Comparison of ENCODE assay signal across 11 mouse cellular contexts in genomic region chr14:79660467-79660866, GRCm38 (mm10). TPM values are rescaled to one million over a fixed set of nuclear protein-coding genes. Genes with fewer than 3 reads are reported as not detected.
DNase-seq lines count a peak whose midpoint lies in the region; ATAC-seq and TF ChIP-seq lines count a peak whose summit lies in the region.
"Had no signal": no experiment of that assay in that cellular context is flagged by ENCODE, and none has a peak within 500 bp of the region (broad histone marks: within the 10 kb centered on the region; RNA-seq: fewer than 3 reads in every experiment).

No protein-coding gene starts in this region.

- peaks cover 32% of the 10 kb centered on the region for H3K4me1 ChIP-seq in hindbrain, embryonic 10.5 days (replicated peaks)
- 0 out of 2 replicates have a peak, but pooled peaks cover 4% of the 10 kb centered on the region for H3K4me1 ChIP-seq in hindbrain, embryonic 11.5 days (replicated peaks; ENCODE audit: control insufficient read depth, insufficient read depth, low read length)
- no peaks in the 10 kb centered on the region; the same call in 1 of the 2 replicates for H3K4me1 ChIP-seq in lung, embryonic 16.5 days (replicated peaks; ENCODE audit: control insufficient read depth, insufficient read depth, low read length)
- H3K4me1 ChIP-seq in hindbrain, postnatal 0 days (ENCODE audit: insufficient read depth, low read length), result 0 out of 2 replicates have a peak, but pooled peaks cover 4% of the 10 kb centered on the region
- peaks cover 47% of the 10 kb centered on the region for H3K4me1 ChIP-seq in neural tube, embryonic 13.5 days (replicated peaks)

- no peak for DNase-seq in hindbrain, embryonic 10.5 days (ENCODE audit: low spot score)
- no peak for DNase-seq in hindbrain, embryonic 11.5 days (ENCODE audit: low spot score)
- DNase-seq in lung, adult 18-20 months, result no peak
- DNase-seq in hindbrain, postnatal 0 days (ENCODE audit: low spot score), result peak; percentile 9
- DNase-seq in ovary, postnatal 10 days (ENCODE audit: low spot score), result no peak
- no peak for DNase-seq in embryo, embryonic 11 days

- H3K27ac ChIP-seq in hindbrain, embryonic 10.5 days, result peak overlapping the region; percentile 67; the same call in 1 of the 2 replicates
- no peak overlapping the region for H3K27ac ChIP-seq in hindbrain, embryonic 11.5 days (ENCODE audit: low read depth, low read length)
- peak overlapping the region; percentile 79; the same call in 1 of the 2 replicates for H3K27ac ChIP-seq in lung, embryonic 16.5 days (ENCODE audit: low read length)
- no peak overlapping the region for H3K27ac ChIP-seq in hindbrain, postnatal 0 days
- peak overlapping the region; percentile 66 for H3K27ac ChIP-seq in neural tube, embryonic 13.5 days (replicated peaks)
- H3K27ac ChIP-seq: macrophage had no signal

- no peak for TF ChIP-seq CTCF in hindbrain, postnatal 0 days (IDR thresholded peaks at IDR 0.05; ENCODE audit: low read depth)

- no peak overlapping the region for H3K9ac ChIP-seq in hindbrain, embryonic 11.5 days (ENCODE audit: low read depth, low read length)
- H3K9ac ChIP-seq in lung, embryonic 16.5 days (ENCODE audit: low read length), result no peak overlapping the region
- H3K9ac ChIP-seq in hindbrain, postnatal 0 days (replicated peaks; ENCODE audit: low read length), result no peak overlapping the region
- peak overlapping the region; percentile 23; the same call in 1 of the 2 replicates for H3K9ac ChIP-seq in neural tube, embryonic 13.5 days
- H3K9ac ChIP-seq: heart, embryonic 12.5 days had no signal

- no peak for ATAC-seq in hindbrain, embryonic 11.5 days (ENCODE audit: low FRiP score)
- peak; percentile 79 for ATAC-seq in lung, embryonic 16.5 days (ENCODE audit: low read depth)
- ATAC-seq in hindbrain, postnatal 0 days, result no peak
- ATAC-seq in neural tube, embryonic 13.5 days (ENCODE audit: low read depth), result 0 out of 2 replicates have a peak, but pooled peaks have one; percentile 9

- H3K9me3 ChIP-seq in hindbrain, embryonic 10.5 days, result no peaks in the 10 kb centered on the region
- H3K9me3 ChIP-seq in hindbrain, embryonic 11.5 days (ENCODE audit: control insufficient read depth, low read length), result no peaks in the 10 kb centered on the region
- H3K9me3 ChIP-seq in lung, embryonic 16.5 days (ENCODE audit: control insufficient read depth, low read length), result no peaks in the 10 kb centered on the region
- H3K9me3 ChIP-seq in hindbrain, postnatal 0 days (ENCODE audit: low read length), result no peaks in the 10 kb centered on the region
- no peaks in the 10 kb centered on the region for H3K9me3 ChIP-seq in neural tube, embryonic 13.5 days
- H3K9me3 ChIP-seq: forebrain, embryonic 10.5 days; heart, embryonic 12.5 days had no signal

- WGBS in hindbrain, embryonic 10.5 days, result 54% methylated on average over 5 of the region's 5 CpGs
- WGBS in hindbrain, embryonic 11.5 days, result 55% methylated on average over 5 of the region's 5 CpGs
- 43% methylated on average over 5 of the region's 5 CpGs for WGBS in lung, embryonic 16.5 days
- 36% methylated on average over 5 of the region's 5 CpGs for WGBS in hindbrain, postnatal 0 days
- WGBS in neural tube, embryonic 13.5 days, result 20% methylated on average over 5 of the region's 5 CpGs

- H3K27me3 ChIP-seq in hindbrain, embryonic 10.5 days (ENCODE audit: insufficient read depth, poor library complexity, severe bottlenecking), result peaks cover 17% of the 10 kb centered on the region
- no peaks in the 10 kb centered on the region for H3K27me3 ChIP-seq in hindbrain, embryonic 11.5 days (ENCODE audit: control insufficient read depth, insufficient read depth, low read length)
- peaks cover 2% of the 10 kb centered on the region for H3K27me3 ChIP-seq in lung, embryonic 16.5 days (ENCODE audit: control insufficient read depth, insufficient read depth, low read depth, low read length)
- no peaks in the 10 kb centered on the region for H3K27me3 ChIP-seq in hindbrain, postnatal 0 days (ENCODE audit: insufficient read depth, low read length)
- H3K27me3 ChIP-seq in neural tube, embryonic 13.5 days, result no peaks in the 10 kb centered on the region

- no peaks in the 10 kb centered on the region for H3K36me3 ChIP-seq in hindbrain, embryonic 10.5 days
- H3K36me3 ChIP-seq in hindbrain, embryonic 11.5 days (ENCODE audit: control insufficient read depth, insufficient read depth, low read length), result no peaks in the 10 kb centered on the region
- no peaks in the 10 kb centered on the region for H3K36me3 ChIP-seq in lung, embryonic 16.5 days (ENCODE audit: control insufficient read depth, insufficient read depth, low read length)
- H3K36me3 ChIP-seq in hindbrain, postnatal 0 days (ENCODE audit: insufficient read depth, low read length), result no peaks in the 10 kb centered on the region
- no peaks in the 10 kb centered on the region for H3K36me3 ChIP-seq in neural tube, embryonic 13.5 days
- H3K36me3 ChIP-seq: forebrain, embryonic 10.5 days; heart, embryonic 12.5 days had no signal

- H3K4me2 ChIP-seq in hindbrain, embryonic 11.5 days (replicated peaks; ENCODE audit: low read depth, low read length), result no peak overlapping the region
- H3K4me2 ChIP-seq in lung, embryonic 16.5 days (ENCODE audit: low read depth, low read length), result peak overlapping the region; percentile 54
- peak overlapping the region; percentile 38; the same call in 1 of the 2 replicates for H3K4me2 ChIP-seq in hindbrain, postnatal 0 days (ENCODE audit: low read depth, low read length)
- peak overlapping the region; percentile 47 for H3K4me2 ChIP-seq in neural tube, embryonic 13.5 days

- H3K4me3 ChIP-seq in hindbrain, embryonic 10.5 days, result no peak overlapping the region
- no peak overlapping the region for H3K4me3 ChIP-seq in hindbrain, embryonic 11.5 days (ENCODE audit: low read depth, low read length)
- H3K4me3 ChIP-seq in lung, embryonic 16.5 days (ENCODE audit: low read length), result no peak overlapping the region
- H3K4me3 ChIP-seq in hindbrain, postnatal 0 days (ENCODE audit: low read length), result no peak overlapping the region
- no peak overlapping the region for H3K4me3 ChIP-seq in neural tube, embryonic 13.5 days

RNA-seq across cellular contexts. Expression of gene Cnmd, which starts 1.5 kb away (rescaled TPM):
- polyA plus RNA-seq in hindbrain, embryonic 10.5 days (2016; fragmentation: Nextera tagmentation; extraction: Ambion mirVana), result 17.3 and 20.8 TPM in 2 replicates
- polyA plus RNA-seq in hindbrain, embryonic 11.5 days (2014; fragmentation: Nextera tagmentation; extraction: Ambion mirVana), result 20.0 and 20.9 TPM in 2 replicates
- 9.4 and 11.2 TPM in 2 replicates for polyA plus RNA-seq in lung, embryonic 16.5 days (2015; fragmentation: Nextera tagmentation; extraction: Ambion mirVana)
- 0.37 and 0.68 TPM in 2 replicates for total RNA-seq in hindbrain, postnatal 0 days (2014; rRNA removed)
- 1.1 and 1.8 TPM in 2 replicates for polyA plus RNA-seq in hindbrain, postnatal 0 days (2015; fragmentation: Nextera tagmentation; extraction: Ambion mirVana)
- polyA plus RNA-seq in neural tube, embryonic 13.5 days (2015; fragmentation: Nextera tagmentation; extraction: Ambion mirVana), result 25.6 and 32.1 TPM in 2 replicates
- polyA plus RNA-seq: macrophage had no signal

Comparison
In these comparisons a context has a peak if more than half of its experiments do, and no peak if none do; other contexts are left out.
1. H3K27ac ChIP-seq: peak in hindbrain, embryonic 10.5 days (single experiment), lung, embryonic 16.5 days (single experiment) and neural tube, embryonic 13.5 days (single experiment); none in hindbrain, embryonic 11.5 days (single experiment) and hindbrain, postnatal 0 days (single experiment).
2. ATAC-seq: peak in lung, embryonic 16.5 days (single experiment) and neural tube, embryonic 13.5 days (single experiment); none in hindbrain, embryonic 11.5 days (single experiment) and hindbrain, postnatal 0 days (single experiment).